Mouse (Mus musculus) adrenal gland, adult 8-10 months (tissue): Measurements from ENCODE around the gene Dicer1. TPM values are rescaled to one million over a fixed set of nuclear protein-coding genes. Genes with fewer than 3 reads are reported as not detected.
A peak's percentile ranks its signal among the peaks of the same experiment; 100 is the strongest.

Source experiments
- DNase-seq: peaks from one replicate; pipeline ENCODE4 v3.0.0; 2022
- total RNA-seq, 4 experiments: library from RNA; stranded (reverse); gene quantifications; 2 replicates each; pipeline ENCODE4 v1.2.4; 2022

Dicer1 gene
- 10 to 100 TPM; 46.3 to 58.1 (median 48.4) TPM for total RNA-seq

DNA sequence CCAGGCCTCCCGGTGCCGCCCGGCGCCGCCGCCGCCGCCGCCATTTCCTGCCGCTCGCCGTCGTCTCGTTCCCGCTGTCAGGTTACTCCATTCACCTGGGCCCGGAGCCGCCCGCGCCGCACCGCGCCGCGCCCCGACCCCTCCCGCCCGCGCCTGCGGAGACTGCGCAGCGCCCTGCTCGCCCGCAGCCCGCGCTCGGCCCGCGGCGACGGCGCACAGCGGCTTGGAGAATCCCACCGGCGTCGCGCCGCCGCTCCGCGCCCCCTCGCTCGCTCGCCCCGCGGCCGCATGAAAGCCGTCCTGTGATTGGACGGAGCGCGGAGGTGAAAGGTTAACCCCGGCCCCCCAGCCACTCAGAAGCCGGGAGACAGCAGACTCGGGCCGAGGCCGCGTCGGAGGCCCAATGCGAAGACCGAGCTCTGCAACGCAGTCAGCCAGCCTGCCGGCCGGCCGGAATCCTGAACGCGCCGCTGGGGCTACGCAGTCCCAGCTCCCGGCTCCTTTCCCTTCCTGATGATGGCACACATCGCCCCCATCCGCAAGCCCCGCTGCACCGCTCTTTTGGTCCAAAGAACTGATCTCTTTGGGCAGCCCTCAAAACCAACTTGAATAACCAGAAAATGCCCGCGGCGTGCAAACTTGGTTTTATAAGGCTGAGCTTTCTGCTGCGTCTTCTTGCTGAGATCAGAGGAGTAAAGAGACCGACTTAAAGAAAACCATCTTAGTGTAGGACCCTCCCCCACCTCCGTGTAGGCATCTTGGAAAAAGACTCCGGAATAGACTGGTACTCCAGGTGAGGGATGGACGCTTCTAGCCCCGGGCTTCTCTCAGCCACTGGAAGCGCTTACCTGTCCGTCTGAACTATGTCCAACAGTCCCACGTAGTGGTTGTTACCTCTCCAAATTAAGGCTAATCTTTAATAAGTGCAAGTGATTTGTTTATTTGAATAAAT lies at the start of gene Dicer1:
Gene Dicer1, minus strand, starts transcription at position 139 of the 952 bp plus-strand sequence.
- DNase-seq = peak; percentile 93

DNA sequence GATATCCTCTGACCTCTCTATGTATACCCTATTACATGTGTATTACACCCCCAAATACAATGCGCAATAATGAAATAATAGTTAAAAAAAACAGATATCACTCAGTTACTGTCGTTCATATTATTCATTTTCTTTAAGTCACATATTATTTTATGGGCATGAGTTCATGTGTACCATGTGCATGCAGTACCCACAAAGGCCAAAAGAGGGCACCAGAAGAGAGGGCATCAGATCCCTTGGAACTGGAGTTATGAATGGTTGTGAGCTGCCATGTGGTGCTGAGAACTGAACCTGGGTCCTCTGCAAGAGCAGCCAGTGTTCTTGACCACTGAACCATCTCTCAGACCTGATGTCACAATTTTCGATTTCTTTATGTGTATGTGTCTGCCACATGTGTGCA lies 47.6 kb upstream of the Dicer1 start:
- DNase-seq = no peak

DNA sequence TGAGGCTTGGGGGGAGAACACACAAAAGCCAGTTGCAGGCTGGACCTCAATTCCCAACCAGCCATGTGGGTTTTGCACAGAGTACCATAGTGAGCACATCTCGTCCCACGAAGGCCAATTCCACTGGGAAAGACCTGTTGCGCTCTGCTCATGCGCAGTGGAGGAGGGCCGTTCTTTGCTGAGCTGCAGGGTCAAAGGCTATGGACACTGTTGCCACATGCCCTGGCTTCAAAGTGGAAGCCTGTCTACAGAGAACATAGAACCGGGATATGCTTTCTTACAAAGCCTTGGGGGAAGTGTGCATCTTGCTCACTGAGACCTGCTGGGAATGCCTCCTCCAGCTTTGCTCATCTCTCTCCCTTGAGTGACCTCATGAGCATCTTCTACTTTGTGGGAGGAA lies 46.2 kb upstream of the Dicer1 start:
- DNase-seq = no peak

DNA sequence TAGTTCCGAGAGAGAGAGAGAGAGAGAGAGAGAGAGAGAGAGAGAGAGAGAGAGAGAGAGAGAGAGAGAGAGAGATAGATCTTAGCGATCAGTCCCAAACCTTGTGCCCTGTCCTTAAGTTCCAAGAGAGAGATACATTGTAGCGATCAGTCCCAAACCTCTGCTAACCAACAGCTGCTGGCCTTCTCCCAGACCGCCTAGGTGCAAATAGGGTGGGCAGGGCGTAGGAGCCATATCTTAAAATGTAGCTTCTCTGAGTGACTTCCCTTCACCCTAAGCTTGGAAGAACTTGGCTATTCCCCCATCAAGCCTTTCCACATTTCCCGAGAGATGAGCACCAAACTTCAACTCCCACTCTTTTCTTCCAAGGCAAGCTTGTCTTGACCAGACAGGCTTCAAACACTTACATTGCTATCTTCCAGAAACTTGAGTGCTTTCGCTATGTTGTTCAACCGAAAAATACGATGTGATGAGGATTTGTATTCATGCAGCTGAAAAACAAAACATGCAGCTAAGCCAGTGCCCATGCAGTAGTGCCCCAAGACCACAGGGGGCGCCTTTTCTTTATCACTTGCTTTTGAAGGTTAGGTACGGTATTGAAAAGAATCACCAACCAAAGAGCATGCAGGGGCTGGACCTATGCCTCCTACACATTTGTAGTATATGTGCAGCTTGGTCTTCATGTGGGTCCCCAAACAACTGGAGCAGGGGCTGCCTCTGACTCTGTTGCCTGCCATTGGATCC lies 45.1 kb upstream of the Dicer1 start:
- no peak for DNase-seq

DNA sequence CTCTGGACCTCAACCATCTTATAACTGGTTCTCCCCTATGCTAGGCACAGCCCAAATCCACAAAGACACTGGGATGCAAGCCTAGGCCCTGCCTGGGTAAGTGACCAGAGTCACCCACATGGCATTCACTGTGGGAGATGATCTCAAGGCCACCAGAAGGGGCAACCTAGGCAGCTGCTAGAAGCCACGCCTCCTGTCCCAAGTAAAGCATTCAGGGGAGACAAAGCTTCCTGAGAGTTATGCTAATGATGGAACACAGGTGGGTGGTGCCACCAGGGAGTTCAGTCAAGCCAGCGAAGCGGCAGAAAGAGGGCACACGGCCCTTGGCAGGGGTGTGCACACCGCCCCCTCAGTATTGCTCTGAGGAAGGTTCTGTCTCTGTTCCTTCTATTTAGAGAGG lies 43.2 kb upstream of the Dicer1 start:
- DNase-seq = no peak

DNA sequence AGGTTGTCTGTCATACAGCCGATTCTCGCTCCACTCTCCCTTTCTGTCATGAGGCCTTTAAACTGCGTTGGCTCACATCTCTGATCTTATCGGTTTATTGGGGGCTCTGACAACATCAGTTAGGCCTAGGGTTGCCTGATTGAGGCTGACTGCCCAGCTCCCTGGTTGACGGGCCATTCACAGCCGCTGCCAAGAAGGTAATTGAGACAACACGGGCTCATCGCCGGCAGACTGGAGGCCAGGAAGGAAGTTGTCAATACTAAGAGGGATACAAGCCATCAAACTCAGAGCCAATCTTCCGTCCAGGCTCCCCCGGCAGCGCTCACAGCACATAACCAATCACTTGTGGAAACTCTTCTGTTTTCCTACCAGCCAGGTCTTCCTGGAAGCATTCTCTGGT lies 41.7 kb upstream of the Dicer1 start:
- DNase-seq = no peak

DNA sequence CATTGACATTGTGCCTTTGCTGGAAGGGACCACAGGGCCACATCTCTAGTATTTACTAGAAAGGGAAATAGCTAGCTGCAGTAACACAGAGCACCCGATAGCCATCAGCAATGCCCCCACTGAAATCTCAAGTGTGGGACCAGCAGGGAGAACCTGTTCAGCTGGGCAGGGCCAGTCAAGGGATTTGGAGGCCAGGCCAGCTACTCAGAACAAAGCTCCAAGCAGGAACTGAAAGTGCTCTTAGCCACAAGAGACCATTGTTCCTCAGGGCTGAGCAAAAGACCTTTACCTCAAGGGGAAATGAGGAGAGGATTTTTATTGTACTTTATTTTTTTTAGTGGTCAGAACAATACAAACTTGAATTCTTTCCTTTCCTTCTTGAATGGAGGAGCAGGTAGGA lies 25.9 kb upstream of the Dicer1 start:
- DNase-seq = no peak

DNA sequence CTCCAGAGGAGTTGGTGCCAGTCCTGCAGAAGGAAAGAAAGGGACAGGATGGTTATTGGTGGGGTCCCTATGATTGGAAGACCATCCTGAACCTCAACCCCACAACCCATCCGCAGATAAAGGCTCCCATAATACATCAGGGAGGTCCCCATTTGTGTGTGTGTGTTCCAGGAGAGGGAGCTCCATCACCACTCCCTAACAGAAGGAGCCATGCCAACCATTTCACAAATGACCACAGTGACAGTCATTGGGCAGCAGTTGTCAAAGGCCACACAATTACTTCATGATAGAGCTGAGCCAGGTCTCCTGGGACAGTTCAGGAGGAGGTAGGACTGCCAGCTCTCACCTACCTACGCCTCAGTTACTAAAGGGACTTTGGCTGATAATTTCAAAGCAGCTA lies 20.2 kb upstream of the Dicer1 start:
- no peak for DNase-seq

DNA sequence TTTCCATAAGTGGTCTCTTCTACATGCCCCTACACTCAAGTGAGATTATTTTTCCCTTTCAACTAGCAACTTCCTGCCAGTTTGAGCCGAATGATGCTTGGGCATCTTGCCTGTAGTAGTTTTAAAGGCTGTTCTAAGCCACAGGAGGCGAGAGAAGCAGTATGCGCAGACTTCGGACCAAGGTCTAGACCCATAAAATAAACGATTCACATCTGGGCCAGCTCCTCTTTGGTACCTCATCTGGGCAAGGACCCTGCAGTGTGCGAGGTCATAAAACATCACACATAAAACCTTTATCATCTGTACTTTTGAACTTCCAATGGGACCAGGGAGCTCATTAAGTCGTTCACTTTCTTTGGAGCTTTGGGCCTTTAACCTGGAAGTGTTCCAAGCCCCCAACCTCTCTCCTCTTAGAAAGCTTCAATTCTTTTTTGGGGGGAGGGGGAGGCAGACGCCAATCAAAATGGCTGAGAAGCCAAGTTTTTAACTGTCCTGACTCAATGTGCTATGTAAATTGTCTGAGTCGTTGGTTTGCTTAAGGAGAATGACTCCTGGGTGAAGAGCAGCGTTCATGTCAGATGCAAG lies 17.5 kb upstream of the Dicer1 start:
- DNase-seq = no peak

DNA sequence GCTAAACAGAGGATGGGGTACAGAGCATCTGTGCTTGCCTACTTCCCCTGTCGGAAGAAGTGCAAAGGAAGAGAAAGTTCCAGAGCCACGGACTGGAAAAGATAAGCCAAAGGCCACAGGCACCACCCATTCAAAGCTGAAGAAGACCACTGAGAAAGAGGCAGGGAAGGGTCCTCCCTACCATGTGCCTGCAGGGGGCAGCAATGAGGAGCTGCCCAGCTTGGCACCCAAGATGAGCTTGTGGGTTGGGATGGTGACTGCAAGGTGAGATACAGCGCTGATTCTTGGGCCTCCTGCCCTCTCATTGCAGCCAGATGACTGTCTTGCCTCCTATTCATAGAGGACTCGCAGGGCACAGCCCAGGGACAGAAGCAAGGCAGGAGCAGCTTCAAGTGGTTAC lies 15.4 kb upstream of the Dicer1 start:
- DNase-seq = no peak

DNA sequence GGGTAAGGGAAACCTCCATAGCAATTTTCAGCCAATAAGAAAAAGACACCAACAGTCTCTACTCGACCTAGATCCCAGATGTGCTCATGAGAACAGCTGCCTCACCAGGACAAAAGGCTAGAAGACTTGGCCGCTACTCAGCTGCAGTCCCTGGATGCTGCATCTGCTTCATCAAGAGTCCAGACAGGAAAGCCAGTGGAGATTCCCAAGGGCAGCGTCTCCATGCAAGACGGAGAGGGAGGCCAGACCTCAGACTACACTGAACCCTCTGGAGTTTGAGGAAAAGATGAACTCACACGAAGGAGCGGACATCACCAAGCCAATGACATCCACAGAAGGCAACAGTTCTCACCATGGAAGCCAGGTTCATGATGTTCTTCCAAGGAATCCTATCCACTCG lies 14.0 kb upstream of the Dicer1 start:
- DNase-seq = no peak

DNA sequence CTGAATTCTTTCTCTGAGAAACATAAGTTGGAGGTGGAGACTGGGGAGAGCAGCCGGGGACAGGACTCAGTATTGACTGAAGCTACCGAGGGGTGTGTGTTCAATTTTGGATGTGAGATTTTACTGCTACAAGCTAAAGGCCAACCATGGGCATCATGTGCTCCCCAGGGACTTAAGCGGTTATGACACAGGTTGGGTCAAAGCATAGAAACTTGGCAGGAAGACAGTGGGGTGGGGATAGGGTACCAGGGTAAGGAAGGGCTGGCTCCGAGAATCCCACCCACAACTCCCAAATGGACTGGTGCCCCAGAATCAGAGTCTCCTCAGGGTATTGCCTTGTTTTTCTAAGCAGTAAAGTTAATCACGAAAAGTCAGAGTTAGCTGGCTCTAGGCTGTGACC lies 13.4 kb upstream of the Dicer1 start:
- DNase-seq = no peak

DNA sequence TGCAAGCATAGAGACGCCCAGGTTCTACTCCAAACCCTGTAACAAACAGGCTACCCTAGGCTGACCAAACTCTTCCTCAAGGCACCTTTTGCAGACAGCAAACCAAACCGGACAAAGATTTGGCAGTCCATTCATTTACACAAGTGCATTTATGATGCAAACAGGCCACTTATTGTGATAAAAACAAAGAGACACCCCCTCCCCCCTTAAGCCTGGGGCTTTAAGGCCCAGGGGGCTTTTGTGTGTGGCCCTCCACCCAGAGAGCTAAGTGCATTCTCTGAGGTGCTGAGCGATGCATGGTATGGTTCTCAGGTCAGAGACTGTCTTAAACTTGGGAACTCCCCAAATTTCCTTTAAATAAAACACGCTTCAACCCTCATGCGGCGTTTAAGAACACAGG lies 12.2 kb upstream of the Dicer1 start:
- no peak for DNase-seq

DNA sequence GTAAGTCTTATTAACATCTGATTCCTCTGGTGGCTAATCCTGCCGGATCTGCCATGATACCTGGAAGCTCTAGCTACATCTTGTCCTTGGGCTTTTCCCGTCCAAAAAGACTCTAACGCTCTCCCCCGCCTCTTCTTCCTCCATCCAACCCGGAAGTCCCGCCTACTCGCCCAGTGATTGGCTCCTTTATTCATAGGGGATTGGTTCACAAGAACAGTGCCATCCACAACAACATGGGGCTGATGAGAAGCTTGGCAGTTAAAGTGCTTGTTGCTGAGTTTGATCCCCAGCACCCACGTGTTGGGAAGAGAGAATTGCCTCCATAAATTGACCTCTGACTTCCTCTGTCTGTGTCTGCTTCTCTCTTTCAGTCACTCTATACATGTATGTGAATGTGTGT lies 9.7 kb upstream of the Dicer1 start:
- no peak for DNase-seq

DNA sequence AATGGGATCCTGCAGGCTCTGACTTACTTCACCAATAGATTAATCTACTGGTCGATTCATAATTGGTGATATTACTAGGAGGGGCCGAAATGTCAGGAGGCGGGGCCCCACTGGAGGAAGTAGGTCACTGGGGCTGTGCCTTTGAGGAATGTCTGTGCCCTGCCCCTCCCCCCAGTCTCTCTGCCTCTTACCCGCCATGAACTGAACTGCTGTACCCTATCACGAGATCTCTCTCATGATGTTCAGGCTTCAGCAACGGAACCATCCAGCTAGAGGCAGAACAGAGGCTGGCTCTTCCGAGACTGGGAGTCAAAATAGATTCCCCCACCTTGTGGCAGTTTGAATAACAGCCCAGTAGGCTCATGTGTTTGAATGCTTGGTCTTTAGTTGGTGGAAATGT lies 6.3 kb upstream of the Dicer1 start:
- DNase-seq = no peak

DNA sequence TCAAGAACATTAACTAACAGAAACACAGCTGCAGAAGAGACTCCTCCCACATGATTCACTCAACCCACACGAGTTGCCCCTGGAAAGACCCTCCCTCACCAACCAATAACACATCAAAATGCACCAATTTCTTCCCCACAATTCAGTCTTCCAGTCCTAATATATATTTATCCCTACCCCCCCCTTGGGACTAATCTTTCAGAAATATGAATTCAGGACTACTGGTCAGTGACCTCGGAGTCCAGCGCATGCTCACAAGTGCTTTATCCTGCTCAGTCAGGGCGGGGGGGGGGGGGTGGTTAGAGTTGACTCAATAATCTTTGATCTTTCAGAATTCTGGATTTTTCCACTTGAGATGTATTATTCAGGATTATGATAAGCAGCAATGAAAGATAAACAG lies 1.9 kb upstream of the Dicer1 start:
- no peak for DNase-seq

DNA sequence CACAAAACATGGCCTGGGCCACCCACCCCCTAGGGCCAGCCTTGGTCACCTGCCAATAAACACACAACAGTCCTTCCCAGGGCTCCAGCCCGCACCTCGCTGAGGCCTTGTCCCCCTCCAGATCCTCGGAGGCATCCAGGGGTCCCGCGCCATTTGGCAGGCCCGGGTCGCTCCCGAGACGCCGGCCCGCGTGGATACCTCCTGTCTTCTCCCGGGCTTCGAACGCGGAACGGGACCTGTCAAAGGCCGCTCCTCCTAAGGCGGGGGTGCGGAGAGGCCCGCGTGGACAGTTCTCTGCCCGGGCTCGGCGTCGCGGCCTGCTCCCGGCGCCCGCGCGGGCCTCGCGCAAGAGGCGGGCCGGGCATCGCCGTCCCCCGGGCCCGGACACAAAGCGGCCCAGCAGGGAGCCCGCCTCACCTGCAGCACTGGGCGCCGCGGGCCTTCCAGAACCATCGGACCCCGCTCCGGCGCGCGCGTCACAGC lies 380 bp downstream of the Dicer1 start:
- no peak for DNase-seq

DNA sequence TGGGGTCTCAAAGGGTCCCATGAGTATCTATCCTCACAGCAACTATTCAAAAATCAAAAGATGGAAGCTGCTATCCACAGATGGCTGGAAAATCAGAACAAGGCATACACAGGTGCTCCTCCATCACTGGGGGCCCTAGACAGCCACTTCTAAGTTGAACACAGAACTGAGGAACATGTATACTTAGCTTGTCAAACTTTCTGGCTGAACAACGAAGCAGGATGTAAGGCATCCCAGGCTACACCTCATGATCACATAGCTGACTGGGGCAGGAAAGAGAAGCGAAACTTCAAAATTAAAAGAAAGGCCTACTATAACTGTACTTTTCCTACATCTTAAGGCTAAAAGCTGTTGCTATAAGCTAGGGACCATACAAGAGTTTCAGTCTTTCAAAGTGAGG lies 2.8 kb downstream of the Dicer1 start:
- no peak for DNase-seq

DNA sequence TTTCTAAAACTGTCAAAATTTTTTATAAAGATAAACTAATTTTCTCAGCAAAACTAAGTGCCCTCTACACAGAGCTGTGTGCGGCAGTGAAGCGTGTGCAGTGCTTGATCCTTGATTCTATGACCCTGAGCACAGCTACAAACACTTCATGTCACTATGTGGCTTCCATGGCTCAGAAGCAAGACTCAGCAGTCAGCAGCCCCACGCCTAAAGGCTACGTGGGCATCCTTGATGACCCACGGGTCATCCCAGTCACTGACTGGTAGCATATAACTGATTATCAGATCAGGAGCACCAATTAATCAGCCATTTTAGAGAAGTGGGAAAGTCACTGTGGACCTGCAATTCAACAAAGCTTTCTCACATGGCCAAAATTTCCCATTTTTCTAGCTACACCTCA lies 4.5 kb downstream of the Dicer1 start:
- DNase-seq = no peak

DNA sequence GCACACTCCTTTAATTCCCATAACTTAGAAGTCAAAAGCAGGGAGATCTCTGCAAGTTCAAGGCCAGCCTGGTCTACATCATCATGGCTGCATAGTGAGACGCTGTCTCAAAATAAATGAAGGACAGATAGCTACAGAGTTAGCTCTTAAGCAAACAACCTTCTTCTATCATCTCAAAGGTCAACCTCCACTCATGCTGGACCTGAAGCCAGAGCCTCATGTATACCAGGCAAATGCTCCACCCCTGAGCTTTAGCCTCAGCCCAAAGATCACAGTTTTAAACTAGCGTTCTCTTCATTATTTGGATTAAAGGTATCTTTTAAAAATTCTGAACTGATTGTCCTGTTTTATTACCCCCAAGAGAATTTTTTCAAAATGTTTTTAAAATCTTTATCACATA lies 5.2 kb downstream of the Dicer1 start:
- no peak for DNase-seq

DNA sequence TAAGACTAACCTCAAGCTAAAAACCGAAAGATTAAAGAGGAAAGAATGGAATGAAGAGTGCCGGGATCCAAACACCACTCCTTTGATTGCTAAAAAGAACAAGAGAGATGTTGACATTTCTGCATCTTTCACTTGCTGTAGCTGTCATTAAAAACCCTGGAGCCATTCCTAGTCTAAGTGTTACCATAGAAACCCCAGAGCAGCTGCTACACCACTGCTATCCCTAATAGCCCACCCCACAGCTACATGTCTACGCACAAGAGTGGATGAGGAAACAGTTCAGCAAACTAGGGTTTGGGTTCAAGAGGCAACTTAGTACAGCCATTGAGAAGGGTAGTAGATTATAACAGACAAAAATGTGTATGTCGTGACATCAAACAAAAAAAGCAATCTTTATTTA lies 8.1 kb downstream of the Dicer1 start:
- no peak for DNase-seq

DNA sequence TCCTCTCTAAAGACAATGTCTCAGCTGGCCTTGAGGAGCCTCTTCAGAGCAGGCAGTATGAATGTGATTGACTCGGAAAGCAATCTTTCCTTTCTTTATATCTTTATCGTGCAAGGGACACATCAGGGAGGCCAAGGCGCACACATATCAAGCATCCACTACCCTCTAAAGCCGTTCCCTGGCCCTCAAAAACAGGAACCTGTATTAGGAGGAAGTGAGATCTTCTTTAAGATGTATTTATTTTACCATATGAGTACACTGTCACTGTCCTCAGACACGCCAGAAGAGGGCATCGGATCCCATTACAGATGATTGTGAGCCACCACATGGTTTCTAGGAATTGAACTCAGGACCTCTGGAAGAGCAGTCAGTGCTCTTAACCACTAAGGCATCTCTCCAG lies 9.5 kb downstream of the Dicer1 start:
- DNase-seq = no peak
